Mouse (Mus musculus) left cerebral cortex, adult 8-10 months (tissue): ENCODE results near the gene Hif3a. TPM values are rescaled to one million over a fixed set of nuclear protein-coding genes. Genes with fewer than 3 reads are reported as not detected.

ENCODE experiments used
- DNase-seq, 2 experiments: peaks; one replicate each; pipeline ENCODE4 v3.0.0; 2022; ENCODE audit warnings: low spot score in 2 of 2
- total RNA-seq, 4 experiments: library from RNA; stranded (reverse); gene quantifications; 2 replicates each; pipeline ENCODE4 v1.2.4; 2022

Hif3a gene
- total RNA-seq, 4 experiments from 2014 or later: 5.9 to 11.5 (median 8.9) TPM

DNA sequence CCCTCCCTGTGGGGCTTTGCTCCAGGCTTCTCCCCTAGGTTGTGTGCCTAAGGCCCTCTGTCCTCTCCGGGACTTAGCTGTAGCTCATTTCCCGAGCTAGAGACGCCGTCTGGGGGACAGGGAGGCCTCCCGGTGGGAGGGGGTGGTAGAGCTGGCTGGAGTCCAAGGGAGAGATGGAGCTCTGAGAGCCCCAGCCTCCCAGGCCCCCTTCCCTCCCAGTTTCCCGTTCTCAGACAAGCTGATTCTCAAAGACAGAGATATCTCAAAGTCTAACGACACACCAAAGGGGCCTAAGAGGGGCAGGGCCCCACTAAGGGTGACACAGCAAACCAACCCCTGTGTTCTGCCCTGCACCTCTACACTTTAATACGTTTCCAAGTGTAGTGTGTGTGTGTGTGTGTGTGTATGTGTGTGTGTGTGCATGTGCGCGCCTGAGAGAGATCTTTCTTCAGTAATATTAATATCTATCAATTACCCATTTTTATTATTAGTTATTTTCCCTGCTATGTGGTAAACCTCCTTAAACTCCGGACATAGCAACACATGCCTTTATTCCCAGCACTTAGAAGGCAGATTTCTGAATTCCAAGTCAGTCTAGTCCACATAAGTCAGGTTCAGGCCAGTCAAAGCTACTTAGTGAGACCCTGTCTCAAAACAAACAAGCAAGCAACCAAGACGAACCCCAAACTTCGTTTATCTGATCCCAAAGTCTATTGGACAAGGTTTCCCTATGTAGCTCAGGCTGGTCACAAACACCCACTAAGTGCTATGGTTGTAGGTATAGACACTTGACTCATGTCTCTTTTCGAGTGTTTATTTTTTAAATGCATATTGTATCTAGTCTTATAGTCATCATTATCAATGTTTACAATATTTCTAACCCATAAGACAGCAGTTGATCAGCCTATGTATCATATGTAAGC is 5.4 kb downstream of the Hif3a start:
- DNase-seq: peak in 1 of 2 experiments; percentile 36

DNA sequence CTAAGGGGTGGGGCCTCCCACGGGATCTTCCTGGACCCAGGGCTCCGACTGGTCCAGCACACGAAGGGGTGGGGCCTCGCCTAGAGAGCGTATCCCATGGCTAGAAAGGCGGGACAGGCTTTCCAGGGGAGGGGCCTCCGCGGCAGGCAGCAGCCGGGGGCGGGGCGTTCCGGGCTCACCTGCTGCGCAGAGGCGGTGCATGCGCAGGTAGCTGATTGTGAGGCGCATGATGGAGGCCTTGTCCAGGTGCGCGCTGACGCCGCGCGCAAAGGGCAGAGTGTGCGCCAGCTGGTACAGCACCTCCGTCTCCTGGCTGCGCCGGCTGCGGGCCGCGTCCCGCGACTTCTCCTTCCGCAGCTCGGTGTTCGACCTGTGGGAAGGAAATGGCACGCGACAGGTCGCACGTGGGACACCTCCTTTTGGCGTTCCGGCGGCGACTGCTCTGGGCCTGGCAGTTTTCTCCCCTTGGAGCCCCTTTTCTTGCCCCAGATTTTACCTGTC is 6.1 kb downstream of the Hif3a start:
- DNase-seq: peak; percentile 69 to 93

DNA sequence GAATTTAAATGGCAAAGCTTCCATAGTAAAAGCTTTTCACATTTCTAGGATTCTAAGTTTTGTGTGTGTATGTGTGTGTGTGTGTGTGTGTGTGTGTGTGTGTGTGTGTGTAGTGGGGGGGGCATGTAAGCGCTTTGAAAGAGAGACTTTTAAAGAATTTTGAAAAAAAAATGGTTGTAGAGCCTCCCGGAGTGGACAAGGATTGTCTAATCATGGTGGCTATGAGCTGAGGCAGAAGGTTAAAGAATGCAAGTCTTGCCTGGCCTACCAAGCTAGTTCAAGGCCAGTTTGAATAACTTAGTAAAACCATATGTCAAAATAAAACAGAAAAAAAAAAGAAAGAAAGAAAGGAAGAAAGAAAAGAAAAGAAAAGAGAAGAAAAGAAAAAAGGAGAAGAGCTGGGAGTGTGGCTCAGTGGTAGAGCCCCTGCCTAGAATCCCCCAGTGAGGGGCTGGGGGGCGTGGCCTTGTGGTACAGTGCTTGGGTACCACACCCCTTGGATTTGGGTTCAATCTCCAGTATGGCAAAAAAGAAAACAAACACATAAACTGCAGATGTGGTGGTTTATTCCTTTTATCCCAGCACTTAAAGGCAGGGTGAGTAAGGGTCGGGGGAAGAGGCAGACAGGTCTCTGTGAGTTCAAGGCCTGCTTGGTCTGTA is 6.8 kb downstream of the Hif3a start:
- peak in 1 of 2 experiments; percentile 1 for DNase-seq

DNA sequence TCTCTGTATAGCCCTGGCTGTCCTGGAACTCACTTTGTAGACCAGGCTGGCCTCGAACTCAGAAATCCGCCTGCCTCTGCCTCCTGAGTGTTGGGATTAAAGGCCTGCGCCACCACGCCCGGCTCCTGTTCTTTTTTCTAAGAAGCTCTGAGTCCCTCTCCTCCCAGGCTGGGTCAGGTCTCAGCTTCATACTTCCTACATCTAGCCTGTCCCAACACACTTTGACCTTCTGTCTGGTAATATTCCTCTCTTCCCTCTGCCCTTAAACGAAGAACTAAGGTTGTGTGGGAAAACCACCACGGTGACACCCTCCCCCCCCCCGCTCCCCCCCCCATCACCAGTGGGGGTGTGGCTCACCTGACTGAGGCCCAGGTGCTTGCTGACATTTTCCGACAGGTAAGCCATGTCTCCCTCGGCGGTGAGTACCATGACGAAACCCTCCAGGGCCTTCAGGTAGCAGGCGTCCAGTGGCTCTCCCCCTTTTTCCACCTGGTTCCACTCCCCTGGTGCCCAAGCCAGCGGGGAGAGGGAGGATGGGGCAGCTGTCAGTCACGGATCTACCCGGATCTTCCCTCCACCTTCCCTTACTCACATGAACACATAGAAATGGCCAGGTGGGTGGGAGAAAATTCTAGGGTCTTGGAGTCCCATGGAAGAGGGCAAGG is 7.8 kb downstream of the Hif3a start:
- DNase-seq: no peak

DNA sequence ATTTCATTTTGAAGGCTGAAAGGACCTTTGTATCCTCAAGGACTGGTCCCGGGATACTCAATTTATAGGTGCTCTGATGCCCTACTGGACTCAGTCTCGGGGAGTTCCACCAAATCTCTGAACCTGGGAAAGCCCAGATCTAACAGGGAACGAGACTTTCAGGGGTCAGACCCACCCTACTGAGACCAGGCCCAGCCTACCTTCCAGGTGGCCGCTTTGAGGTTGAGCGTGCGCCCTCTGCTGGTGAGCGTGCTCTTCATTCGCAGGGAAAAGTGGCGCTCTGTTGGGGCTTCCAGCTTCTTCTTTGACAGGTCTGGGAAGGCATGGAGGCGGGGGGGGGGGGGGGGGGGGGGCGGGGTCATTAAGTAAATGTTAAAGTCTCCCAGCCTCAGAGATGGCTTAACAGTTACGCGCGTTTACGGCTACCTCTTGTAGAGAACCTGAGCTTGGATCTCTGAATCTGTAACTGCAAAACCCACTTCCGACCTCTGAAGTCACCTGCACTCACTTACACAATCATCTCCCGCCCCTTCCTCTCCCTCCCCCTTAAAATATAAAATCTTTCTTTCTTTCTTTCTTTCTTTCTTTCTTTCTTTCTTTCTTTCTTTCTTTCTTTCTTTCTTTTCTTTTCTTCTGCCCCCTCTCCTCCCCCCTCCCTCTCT is 11.2 kb downstream of the Hif3a start:
- DNase-seq: no peak

DNA sequence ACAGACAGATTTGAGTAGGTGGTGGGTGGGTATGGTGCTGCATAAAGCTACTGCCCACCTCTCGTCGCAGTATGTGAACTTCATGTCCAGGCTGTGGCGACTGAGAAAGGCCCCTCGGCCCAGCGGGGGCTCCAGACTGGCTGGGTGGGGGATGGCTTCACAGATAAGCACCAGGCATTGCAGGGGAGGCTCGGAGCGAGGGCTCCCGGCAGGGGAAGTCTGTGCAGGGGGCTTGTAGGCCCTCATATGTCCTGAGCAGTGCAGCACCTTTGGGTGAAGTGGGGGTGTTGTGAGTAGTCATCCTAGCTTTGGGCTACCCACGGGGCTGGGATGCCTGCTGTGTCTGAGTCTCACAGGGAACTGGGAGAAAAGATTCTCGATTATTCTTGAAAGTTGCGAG is 11.7 kb downstream of the Hif3a start:
- no peak for DNase-seq

DNA sequence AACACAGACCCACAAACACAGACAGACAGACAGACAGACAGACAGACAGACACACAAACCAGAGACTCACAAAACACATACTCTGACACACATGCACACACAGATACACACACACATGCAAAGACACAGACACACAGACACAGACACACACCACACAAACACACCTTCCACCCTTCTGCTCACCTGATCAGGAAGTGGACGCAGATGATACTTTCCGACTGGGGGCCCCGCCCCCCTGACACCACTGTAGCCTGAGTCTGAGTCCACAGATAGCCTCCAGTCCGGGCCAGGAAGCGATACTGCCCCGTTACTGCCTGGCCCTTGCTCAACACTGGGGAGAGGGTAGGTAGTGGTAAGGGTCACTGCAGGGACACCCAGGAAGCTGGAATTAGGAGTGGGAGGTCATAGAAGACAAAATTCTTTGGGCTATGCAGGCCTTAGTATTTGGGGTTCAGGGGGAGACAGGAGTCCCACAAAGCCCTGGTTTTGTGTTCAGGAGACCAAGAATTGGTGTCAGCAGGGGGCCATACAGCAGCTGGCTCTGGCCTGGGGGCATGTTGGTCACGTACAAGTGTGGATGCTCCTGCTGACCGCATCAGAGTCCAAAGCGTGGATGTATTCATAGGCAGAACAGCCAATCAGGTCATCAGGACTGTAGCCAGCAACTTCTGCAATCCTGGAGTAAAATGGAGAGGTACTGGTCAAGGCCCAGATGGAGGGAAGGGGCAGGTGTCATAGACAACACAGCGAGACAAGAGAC is 13.6 kb downstream of the Hif3a start:
- DNase-seq: no peak

DNA sequence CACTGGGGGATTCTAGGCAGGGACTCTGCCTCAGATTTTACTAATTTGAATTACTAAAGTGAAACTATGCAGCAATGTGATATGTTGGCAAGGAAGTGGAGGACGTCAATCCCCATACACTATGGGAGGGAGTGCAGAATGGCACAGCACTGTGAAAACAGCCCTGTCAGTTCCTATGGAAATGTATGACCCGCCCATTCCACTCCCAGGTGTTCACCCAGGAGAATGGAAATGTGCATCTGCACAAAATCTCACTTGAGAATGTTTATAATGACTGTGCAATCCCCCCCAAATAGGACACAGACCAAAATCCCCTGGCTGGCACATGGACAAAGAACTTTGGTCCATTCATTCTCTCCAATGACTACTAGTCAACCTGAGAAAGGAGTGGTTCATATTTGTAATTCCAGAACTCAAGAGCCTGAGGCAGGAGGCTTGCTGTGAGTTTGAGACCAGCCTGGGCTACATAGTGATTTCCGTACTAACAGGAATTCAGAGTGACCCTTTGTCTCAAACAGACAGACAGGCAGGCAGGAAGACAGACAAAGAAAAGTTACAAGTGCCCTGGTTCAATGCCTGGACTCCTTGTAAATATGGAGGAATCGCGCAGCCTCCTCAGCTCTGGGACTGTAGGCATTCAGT is 15.1 kb downstream of the Hif3a start:
- DNase-seq: no peak

DNA sequence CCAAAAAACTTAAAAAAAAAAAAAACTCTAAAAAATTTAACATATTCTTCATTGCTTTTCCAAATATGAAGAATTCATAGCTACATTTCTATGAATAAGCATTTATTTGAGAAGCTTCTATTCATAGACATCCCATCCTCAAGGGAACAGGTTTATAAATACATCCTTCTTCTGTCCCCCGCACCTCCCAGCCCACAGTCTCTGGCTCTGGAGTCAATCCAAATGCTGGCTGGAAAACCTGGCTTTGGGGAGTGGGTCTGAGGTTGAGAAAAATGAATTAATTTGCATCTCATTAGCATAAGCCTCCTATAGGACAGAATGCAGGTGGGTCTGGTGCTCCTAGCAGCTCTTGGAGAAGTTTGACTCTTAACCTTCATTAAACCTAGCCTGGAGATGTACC is 16.5 kb downstream of the Hif3a start:
- no peak for DNase-seq

DNA sequence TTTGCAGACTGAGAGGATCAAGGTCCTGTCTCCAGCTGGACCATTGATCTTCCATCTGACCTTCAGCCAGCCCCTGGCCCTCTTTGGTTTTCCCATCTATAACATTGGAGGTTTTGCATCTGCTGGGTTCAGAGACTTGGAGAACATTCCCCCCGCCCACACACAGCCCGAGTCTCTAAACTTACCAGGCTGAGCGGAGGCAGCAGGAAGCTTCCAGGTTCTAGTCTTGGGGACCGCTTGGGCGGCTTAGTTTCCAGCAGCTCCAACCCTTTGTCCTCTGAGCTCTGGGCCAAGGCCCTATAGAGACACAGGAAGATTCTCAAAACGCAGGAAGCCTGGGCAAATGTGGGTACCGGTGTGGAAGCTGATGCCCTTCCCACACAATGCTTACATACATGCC is 22.9 kb downstream of the Hif3a start:
- no peak for DNase-seq

DNA sequence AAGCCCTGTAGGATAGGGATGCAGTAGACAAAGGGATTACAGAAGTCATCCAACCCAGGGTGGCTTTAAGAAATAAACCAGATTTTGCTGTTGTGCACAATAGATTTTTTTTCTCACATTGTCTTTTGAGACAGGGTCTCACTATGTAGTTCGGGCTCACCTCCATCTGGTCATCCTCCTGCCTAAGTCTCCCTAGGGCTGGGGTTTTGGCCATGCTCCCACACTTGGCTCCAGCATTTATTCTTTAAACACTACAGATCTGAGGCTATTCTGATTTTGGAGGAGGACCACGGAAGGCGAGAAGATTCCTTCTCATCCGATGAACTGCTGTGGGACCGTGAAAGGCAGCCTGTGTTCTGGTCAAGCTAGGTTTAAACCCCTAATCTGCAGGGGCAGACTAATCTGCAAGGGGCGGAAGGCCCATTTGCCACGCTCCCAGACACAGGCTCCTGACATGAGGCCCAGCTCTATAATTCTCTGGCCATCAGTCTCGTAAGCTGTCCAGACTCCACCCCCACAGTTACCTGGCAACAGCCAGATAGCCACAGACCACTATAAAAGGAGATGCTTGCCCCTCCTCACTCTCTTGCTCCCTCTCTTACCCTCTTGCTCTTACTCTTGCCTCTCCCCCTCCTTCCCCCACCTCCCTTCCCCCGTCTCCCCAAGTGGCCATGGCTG is 24.1 kb downstream of the Hif3a start:
- DNase-seq: no peak

DNA sequence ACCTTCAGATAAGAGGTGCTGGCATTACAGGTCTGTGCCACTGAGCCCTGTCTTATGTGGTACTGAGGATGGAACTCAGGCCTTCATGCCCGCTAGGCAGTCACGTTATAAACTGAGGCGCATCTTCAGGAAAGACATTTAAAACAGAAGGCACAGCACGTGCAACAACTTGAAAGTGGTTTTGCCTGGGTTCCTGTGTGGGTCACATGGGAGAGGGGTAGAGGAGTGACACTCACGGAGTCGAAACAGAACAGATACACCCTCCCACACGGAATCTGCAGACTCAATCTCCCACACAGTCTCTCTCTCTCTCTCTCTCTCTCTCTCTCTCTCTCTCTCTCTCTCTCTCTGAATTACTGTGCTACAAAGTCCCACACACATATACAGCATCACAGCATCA is 32.0 kb downstream of the Hif3a start:
- peak in 1 of 2 experiments; percentile 68 for DNase-seq

DNA sequence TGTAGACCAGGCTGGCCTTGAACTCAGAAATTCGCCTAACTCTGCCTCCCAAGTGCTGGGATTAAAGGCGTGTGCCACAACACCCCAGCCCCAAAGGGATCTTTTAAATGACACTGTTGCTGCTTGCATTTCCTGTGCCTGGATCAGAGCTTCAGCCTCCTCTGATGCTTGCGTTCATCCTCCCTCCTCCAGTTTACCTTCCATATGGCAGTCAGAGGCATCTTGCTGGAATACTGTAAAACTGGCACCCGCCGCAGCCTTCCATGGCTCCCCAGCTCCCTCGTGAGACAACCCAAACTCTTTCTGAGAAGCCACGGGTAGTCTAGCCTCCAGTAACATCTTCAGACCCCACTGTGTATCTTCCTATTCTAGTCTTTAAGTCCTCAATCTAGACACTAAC is 33.3 kb downstream of the Hif3a start:
- no peak for DNase-seq

DNA sequence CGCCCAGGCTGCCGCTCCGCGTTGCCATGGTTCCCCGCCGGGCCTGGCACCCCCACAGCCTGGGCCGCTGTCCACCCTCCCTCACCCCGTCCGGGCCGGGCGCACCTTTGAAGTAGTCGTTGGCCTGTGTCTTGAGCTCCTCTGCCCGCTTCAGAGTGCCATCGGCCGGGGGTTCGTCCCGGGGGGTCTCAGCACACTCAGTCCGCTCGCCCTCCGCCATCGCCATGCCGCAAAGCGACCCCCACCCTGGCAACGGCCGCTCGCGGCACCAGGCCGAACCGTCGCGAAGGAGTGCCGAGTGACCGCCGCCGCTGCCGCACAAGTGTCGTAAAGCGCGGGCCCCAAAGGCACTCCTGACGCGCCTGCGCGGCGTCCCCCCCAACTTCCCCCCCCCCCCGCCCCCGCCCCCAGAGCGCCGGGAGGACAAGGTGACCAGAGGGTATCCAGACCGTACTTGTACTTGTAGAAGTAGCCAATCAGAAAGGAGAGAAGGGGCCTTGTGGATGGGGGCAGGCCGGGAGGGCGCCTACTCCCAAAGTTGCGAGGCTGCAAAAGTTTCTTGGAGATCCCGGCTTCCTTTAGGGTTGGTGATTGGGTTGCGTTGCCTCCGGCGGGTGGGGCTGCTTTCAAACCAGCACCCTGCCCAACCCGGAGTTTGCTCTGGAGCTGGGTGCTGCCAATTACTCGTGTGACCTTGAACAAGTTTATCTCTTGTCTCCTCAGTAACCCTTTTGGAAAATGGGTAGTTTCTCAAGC is 34.5 kb downstream of the Hif3a start, which contains the start of gene Ppp5c:
TSS of gene Ppp5c (minus strand) at position 337 of the 756 bp plus-strand sequence.
- DNase-seq: peak; percentile 71 to 89

DNA sequence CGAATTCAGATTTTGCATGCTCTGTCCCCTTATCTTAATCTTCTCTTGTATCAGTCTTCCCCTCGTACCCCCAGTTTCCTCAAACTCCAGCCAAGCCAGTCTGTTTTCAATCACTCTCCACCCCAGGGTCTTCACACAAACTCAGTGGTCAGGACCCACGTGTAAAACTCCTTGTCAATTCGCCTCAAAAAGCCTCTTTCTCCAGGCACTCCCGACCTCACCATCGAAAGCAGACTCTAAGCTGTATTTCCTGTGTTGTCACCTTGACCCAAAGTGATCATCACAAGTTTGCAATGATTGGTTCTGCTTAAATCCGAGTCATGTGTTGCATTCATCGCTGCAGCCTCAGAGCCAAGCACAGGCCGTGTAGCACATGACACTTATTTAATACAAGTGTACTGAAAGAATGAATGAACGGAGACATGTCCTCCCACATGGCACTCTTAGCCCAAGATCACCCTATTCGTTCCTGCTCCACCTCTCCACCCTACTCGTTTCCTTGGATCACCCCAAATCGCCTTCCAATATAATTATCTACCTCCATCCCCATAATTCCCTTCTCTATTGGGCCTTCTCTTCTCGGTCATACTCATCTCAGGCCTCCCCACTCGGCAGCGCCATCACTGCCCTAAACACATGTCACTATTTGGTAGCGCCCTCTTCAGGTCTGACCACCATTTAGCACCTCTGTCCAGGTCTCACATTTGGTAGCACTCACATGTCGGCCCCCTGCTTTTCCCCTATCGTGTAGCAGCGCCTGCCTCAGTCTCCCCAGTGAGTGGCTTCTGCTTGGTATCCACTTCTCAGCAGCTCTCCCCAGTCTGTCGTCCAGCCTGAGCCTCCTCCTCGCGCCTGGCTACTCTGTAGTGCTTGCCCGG is 35.3 kb downstream of the Hif3a start:
- DNase-seq: no peak

DNA sequence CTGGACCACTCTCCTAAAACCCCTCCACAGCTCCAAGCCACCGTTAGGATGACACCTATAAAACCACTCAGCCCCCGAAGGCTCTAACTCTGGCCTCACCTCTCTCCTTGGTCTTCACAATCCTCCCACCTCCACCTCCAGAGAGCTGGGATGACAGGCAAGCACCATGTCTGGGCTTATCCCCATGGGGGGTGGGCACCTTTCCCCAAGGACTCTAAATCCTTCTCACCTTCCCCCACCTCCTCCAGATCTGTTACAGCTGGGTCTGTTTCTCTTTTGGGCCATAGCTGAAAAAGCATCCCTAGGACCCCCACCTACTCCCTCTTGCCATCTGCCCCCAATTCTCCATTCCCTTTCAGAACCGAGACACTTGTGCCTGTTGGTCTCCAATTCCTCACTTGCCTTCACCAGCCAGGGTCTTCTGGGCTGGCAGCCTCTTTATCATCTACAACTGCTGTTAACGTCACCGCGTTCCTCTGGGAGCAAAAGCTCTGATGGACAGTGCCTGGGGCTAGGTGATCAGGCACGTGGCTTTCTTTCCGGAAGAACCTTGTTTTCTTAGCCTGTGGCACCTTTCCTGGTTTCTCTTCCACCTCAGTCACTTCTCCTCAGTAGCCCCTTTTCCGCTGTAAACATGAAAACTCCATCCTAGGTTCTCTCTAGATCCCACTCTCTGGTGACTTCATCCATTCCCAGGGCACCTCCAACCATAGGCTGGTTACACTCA is 36.2 kb downstream of the Hif3a start:
- no peak for DNase-seq

DNA sequence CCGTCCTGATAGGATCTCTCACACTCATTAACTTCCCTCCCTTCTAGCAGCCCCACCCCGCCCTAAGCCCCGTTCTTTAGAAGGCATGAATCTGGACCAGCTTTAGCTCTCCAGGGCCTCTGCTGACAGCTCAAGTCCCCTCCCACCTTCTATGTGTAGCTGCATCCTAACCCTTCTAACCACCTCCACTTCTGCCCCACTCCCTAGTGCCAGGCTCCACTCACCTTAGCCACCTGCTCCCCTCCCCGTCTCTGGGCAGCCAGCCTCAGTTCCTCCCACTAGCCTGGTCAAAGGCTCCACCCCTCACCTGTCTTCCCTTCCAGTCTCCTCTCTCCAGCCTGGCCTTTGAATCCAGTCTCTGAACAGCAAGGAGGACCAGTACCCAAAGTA is 36.7 kb downstream of the Hif3a start:
- DNase-seq: no peak
